Mouse (Mus musculus) thymus, postnatal 25 days (tissue): ENCODE measurements at regions not wholly inside any gene's neighbourhood (a gene's known extent, or its start where the extent isn't known, plus 50 kb on each side); places are given as distances from the start of the nearest gene placed in this dataset.

Source experiments
- DNase-seq: peaks from one replicate; pipeline ENCODE4 v3.0.0; 2022

- DNase-seq = no peak
Measured at GRCm38 (mm10) chr10:43634371-43635080, 56.4 kb downstream of the Cd24a start.

GRCm38 (mm10) chr10:43641169-43641945 is 63.3 kb downstream of the Cd24a start:
- no peak for DNase-seq

- no peak for DNase-seq
Measured at GRCm38 (mm10) chr10:43646326-43646725, 68.2 kb downstream of the Cd24a start.

- DNase-seq = no peak
Measured at GRCm38 (mm10) chr10:43646965-43647364, 68.9 kb downstream of the Cd24a start.

GRCm38 (mm10) chr10:43648186-43648585 is 70.1 kb downstream of the Cd24a start:
- DNase-seq = no peak

- DNase-seq = no peak
Measured at GRCm38 (mm10) chr10:43648815-43649447, 70.8 kb downstream of the Cd24a start.

- DNase-seq = no peak
Measured at GRCm38 (mm10) chr10:43650449-43650848, 72.4 kb downstream of the Cd24a start.

- DNase-seq = no peak
Measured at GRCm38 (mm10) chr10:43651505-43651904, 73.4 kb downstream of the Cd24a start.

GRCm38 (mm10) chr10:43651915-43652314 is 73.8 kb downstream of the Cd24a start:
- DNase-seq = no peak

- DNase-seq = no peak
Measured at GRCm38 (mm10) chr10:43655082-43655671, 77.1 kb downstream of the Cd24a start.

GRCm38 (mm10) chr10:43655680-43656079 is 77.6 kb downstream of the Cd24a start:
- no peak for DNase-seq

- no peak for DNase-seq
Measured at GRCm38 (mm10) chr10:43656207-43656606, 78.1 kb downstream of the Cd24a start.

- DNase-seq = no peak
Measured at GRCm38 (mm10) chr10:43657501-43658225, 79.6 kb downstream of the Cd24a start.

- no peak for DNase-seq
Measured at GRCm38 (mm10) chr10:43658226-43658593, 80.1 kb downstream of the Cd24a start.

- no peak for DNase-seq
Measured at GRCm38 (mm10) chr10:43664844-43665243, 86.8 kb downstream of the Cd24a start.

- no peak for DNase-seq
Measured at GRCm38 (mm10) chr10:43666262-43667085, 88.4 kb downstream of the Cd24a start.

GRCm38 (mm10) chr10:43667086-43667690 is 89.1 kb downstream of the Cd24a start:
- DNase-seq = no peak

GRCm38 (mm10) chr10:43667732-43668247 is 89.7 kb downstream of the Cd24a start:
- DNase-seq = no peak

- no peak for DNase-seq
Measured at GRCm38 (mm10) chr10:43669471-43669870, 91.4 kb downstream of the Cd24a start.

GRCm38 (mm10) chr10:43670745-43671144 is 92.7 kb downstream of the Cd24a start:
- DNase-seq = no peak

GRCm38 (mm10) chr10:43671785-43672184 is 93.7 kb downstream of the Cd24a start:
- no peak for DNase-seq
